Mouse (Mus musculus) lung, adult 2 months (tissue): ENCODE data around the gene Tpst2.

Source experiments
- CTCF ChIP-seq: fragments of 200-500 bp; IDR thresholded peaks from 2 replicates; pipeline ENCODE4 v1.5.1; 2011; ENCODE audit warnings: mild to moderate bottlenecking, low read length, control low read depth; ENCODE audit not compliant: insufficient read depth
- POLR2A ChIP-seq: fragments of 200-500 bp; IDR thresholded peaks from 2 replicates; pipeline ENCODE4 v1.6.1; 2011; ENCODE audit warnings: low read depth, mild to moderate bottlenecking, control low read depth, low read length, borderline replicate concordance; ENCODE audit errors: extremely low read depth

DNA sequence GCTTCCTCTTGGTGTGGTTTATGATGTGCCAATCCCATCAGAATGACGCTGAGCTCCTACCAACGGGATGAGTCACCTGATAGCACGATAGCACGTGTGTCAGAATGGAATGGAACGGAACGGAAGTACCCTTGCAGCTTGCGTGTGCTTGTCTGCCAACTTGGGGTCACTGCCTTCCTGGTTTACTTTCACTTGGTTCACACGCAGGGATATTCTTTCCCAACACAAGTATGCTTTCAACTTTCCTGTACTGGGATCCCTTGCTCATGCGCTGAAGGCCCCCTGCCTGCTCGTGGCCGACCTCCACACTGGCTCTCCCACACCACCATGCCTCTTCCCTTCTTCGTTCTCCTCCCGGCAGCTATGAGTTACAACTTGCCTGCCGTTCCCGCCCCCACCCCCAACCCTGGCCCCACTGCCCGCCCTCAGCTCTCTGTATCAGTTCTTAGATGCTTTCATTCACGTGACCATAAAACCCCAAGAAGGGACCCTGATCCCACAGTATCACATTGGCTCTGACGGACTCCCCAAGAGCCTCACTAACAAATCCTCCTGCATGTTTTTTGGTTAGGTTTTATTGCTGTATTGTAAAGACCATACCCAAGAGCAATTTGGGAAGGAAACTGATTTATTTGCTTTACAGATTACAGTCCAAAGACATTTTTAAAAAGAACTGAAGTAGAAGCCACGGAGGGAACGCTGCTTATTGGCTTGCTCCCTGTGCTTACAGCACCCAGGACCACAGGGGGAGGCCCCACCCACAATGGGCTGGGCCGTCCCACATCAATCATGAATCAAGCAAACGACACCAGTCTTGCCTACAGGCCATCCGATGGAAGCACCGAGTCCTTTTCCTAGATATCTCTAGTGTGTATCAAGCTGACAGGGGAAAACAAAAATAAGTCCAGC lies 48.4 kb downstream of the Tpst2 start:
- no peak for TF ChIP-seq CTCF
- peak; percentile 12; the same call in 1 of the 2 replicates for TF ChIP-seq POLR2A
